10 mouse cellular contexts compared by ENCODE assay signal in genomic region chr7:15980246-15980645, GRCm38 (mm10). TPM values are rescaled to one million over a fixed set of nuclear protein-coding genes. Genes with fewer than 3 reads are reported as not detected.
DNase-seq lines count a peak whose midpoint lies in the region; ATAC-seq and TF ChIP-seq lines count a peak whose summit lies in the region.
"Had no signal": no experiment of that assay in that cellular context is flagged by ENCODE, and none has a peak within 500 bp of the region (broad histone marks: within the 10 kb centered on the region; RNA-seq: fewer than 3 reads in every experiment).

No protein-coding gene starts in this region.

- 75% methylated on average over 8 of the region's 8 CpGs for WGBS in intestine, embryonic 16.5 days
- WGBS in intestine, postnatal 0 days, result 73% methylated on average over 8 of the region's 8 CpGs
- 91% methylated on average over 8 of the region's 8 CpGs for WGBS in midbrain, embryonic 13.5 days

- peak; percentile 83 for DNase-seq in kidney, adult 9 months
- DNase-seq in lung, postnatal 14 days, result peak; percentile 57
- no peak for DNase-seq in B cell, adult 2 months
- DNase-seq in urinary bladder, postnatal 10 days (ENCODE audit: low spot score), result no peak
- DNase-seq: gastrocnemius, postnatal 36 days had no signal

- TF ChIP-seq CTCF in intestine, postnatal 0 days (IDR thresholded peaks at IDR 0.05; ENCODE audit: low read depth), result no peak
- TF ChIP-seq CTCF in cortical plate, adult 2 months (IDR thresholded peaks at IDR 0.05; ENCODE audit: extremely low read depth, insufficient read depth, low read length), result no peak

- no peak overlapping the region for H3K4me2 ChIP-seq in intestine, embryonic 16.5 days (ENCODE audit: low read depth, low read length)
- no peak overlapping the region for H3K4me2 ChIP-seq in intestine, postnatal 0 days (replicated peaks; ENCODE audit: low read depth)
- H3K4me2 ChIP-seq in midbrain, embryonic 13.5 days (replicated peaks), result no peak overlapping the region
- H3K4me2 ChIP-seq: lung, embryonic 15.5 days had no signal

- H3K27ac ChIP-seq in intestine, embryonic 16.5 days (ENCODE audit: low read length), result no peak overlapping the region
- no peak overlapping the region for H3K27ac ChIP-seq in intestine, postnatal 0 days (ENCODE audit: low read depth, low read length)
- 0 out of 2 replicates have a peak overlapping the region, but pooled peaks have one; percentile 29 for H3K27ac ChIP-seq in cortical plate, adult 2 months (ENCODE audit: insufficient read depth, low read length)
- H3K27ac ChIP-seq in midbrain, embryonic 13.5 days, result no peak overlapping the region
- H3K27ac ChIP-seq: lung, embryonic 15.5 days had no signal

- peak; percentile 25; the same call in 1 of the 2 replicates for ATAC-seq in intestine, embryonic 16.5 days
- ATAC-seq in intestine, postnatal 0 days, result no peak
- no peak for ATAC-seq in midbrain, embryonic 13.5 days

- 0 out of 2 replicates have a peak, but pooled peaks cover 2% of the 10 kb centered on the region for H3K4me1 ChIP-seq in intestine, embryonic 16.5 days (ENCODE audit: control insufficient read depth, insufficient read depth, low read length)
- H3K4me1 ChIP-seq in intestine, postnatal 0 days (replicated peaks; ENCODE audit: control insufficient read depth, insufficient read depth, low read length), result no peaks in the 10 kb centered on the region
- H3K4me1 ChIP-seq in cortical plate, adult 2 months (ENCODE audit: control insufficient read depth, insufficient read depth, low read length), result peaks cover 5% of the 10 kb centered on the region; the same call in 1 of the 2 replicates
- H3K4me1 ChIP-seq in midbrain, embryonic 13.5 days (replicated peaks), result no peaks in the 10 kb centered on the region
- H3K4me1 ChIP-seq: lung, embryonic 15.5 days had no signal

- TF ChIP-seq POLR2A in cortical plate, adult 2 months (IDR thresholded peaks at IDR 0.05; ENCODE audit: extremely low read depth, insufficient read depth, low read length), result no peak

- H3K27me3 ChIP-seq in intestine, embryonic 16.5 days (replicated peaks; ENCODE audit: control insufficient read depth, insufficient read depth, low read length), result no peaks in the 10 kb centered on the region
- no peaks in the 10 kb centered on the region for H3K27me3 ChIP-seq in intestine, postnatal 0 days (replicated peaks; ENCODE audit: control insufficient read depth, insufficient read depth, low read length)
- no peaks in the 10 kb centered on the region for H3K27me3 ChIP-seq in midbrain, embryonic 13.5 days
- H3K27me3 ChIP-seq: lung, embryonic 15.5 days had no signal

- H3K9me3 ChIP-seq in intestine, embryonic 16.5 days (ENCODE audit: control insufficient read depth, low read length), result no peaks in the 10 kb centered on the region
- no peaks in the 10 kb centered on the region for H3K9me3 ChIP-seq in intestine, postnatal 0 days (ENCODE audit: control insufficient read depth)
- no peaks in the 10 kb centered on the region for H3K9me3 ChIP-seq in midbrain, embryonic 13.5 days
- H3K9me3 ChIP-seq: lung, embryonic 15.5 days had no signal

- H3K4me3 ChIP-seq in intestine, embryonic 16.5 days (ENCODE audit: low read length), result no peak overlapping the region
- H3K4me3 ChIP-seq in intestine, postnatal 0 days (ENCODE audit: low read depth, low read length), result no peak overlapping the region
- H3K4me3 ChIP-seq in cortical plate, adult 2 months (ENCODE audit: insufficient read depth, low read length), result no peak overlapping the region
- no peak overlapping the region for H3K4me3 ChIP-seq in midbrain, embryonic 13.5 days (replicated peaks)
- H3K4me3 ChIP-seq: lung, embryonic 15.5 days had no signal

- no peak overlapping the region for H3K9ac ChIP-seq in intestine, embryonic 16.5 days (ENCODE audit: low read depth, low read length)
- H3K9ac ChIP-seq in intestine, postnatal 0 days (ENCODE audit: low read depth, low read length), result no peak overlapping the region
- no peak overlapping the region for H3K9ac ChIP-seq in midbrain, embryonic 13.5 days (replicated peaks)
- H3K9ac ChIP-seq: lung, embryonic 15.5 days had no signal

- H3K36me3 ChIP-seq in intestine, embryonic 16.5 days (ENCODE audit: control insufficient read depth, insufficient read depth, low read length), result peaks cover 7% of the 10 kb centered on the region
- peaks cover 47% of the 10 kb centered on the region; the same call in 1 of the 2 replicates for H3K36me3 ChIP-seq in intestine, postnatal 0 days (ENCODE audit: control insufficient read depth, insufficient read depth)
- peaks cover 55% of the 10 kb centered on the region for H3K36me3 ChIP-seq in midbrain, embryonic 13.5 days

RNA-seq across cellular contexts. Expression of gene Ehd2, which starts 12.9 kb away (rescaled TPM):
- 48.1 and 50.9 TPM in 2 replicates for polyA plus RNA-seq in intestine, embryonic 16.5 days (2015; fragmentation: Nextera tagmentation; extraction: Ambion mirVana)
- polyA plus RNA-seq in intestine, postnatal 0 days (2015; fragmentation: Nextera tagmentation; extraction: Ambion mirVana), result 29.3 and 30.9 TPM in 2 replicates
- polyA plus RNA-seq in cortical plate, adult 2 months (2012; rRNA removed), result 4.9 and 5.4 TPM in 2 replicates
- 3.3 and 4.7 TPM in 2 replicates for polyA plus RNA-seq in midbrain, embryonic 13.5 days (2015; fragmentation: Nextera tagmentation; extraction: Ambion mirVana)

RNA-seq across cellular contexts. Expression of gene Nop53, which starts 34.4 kb away (rescaled TPM):
- 153 and 156 TPM in 2 replicates for polyA plus RNA-seq in intestine, embryonic 16.5 days (2015; fragmentation: Nextera tagmentation; extraction: Ambion mirVana)
- 109 and 115 TPM in 2 replicates for polyA plus RNA-seq in intestine, postnatal 0 days (2015; fragmentation: Nextera tagmentation; extraction: Ambion mirVana)
- polyA plus RNA-seq in cortical plate, adult 2 months (2012; rRNA removed), result 91.6 and 109 TPM in 2 replicates
- 140 and 151 TPM in 2 replicates for polyA plus RNA-seq in midbrain, embryonic 13.5 days (2015; fragmentation: Nextera tagmentation; extraction: Ambion mirVana)

RNA-seq across cellular contexts. Expression of gene Selenow, which starts 58.0 kb away (rescaled TPM):
- polyA plus RNA-seq in intestine, embryonic 16.5 days (2015; fragmentation: Nextera tagmentation; extraction: Ambion mirVana), result 646 and 660 TPM in 2 replicates
- polyA plus RNA-seq in intestine, postnatal 0 days (2015; fragmentation: Nextera tagmentation; extraction: Ambion mirVana), result 813 and 814 TPM in 2 replicates
- polyA plus RNA-seq in cortical plate, adult 2 months (2012; rRNA removed), result 1,858 and 2,021 TPM in 2 replicates
- 1,286 and 1,320 TPM in 2 replicates for polyA plus RNA-seq in midbrain, embryonic 13.5 days (2015; fragmentation: Nextera tagmentation; extraction: Ambion mirVana)

Comparison
In these comparisons a context has a peak if more than half of its experiments do, and no peak if none do; other contexts are left out.
1. DNase-seq: peak in kidney, adult 9 months (single experiment) and lung, postnatal 14 days (single experiment); none in B cell, adult 2 months (0 of 2) and urinary bladder, postnatal 10 days (single experiment).